Mouse (Mus musculus): ENCODE data around the gene 1810049J17Rik.

1810049J17Rik gene

DNA sequence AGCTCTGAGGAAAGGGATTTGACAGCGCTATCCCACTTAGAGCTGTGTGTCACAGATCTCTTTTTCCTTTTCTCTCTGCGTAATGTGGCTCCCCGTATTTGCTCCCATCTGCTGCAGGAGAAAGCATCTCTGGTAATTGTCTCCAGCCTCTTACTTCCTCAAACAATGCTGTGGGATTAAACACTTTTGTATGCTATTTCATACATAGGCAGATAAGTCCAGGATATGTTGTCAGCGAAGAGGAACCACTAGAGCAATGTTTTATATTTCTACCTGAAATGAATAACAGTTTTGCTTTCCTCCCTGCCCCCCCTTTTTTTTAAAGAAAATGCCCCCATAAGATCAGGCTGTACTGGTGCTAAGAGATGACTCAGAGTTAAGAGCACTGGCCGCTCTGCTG is 13.2 kb downstream of the 1810049J17Rik start:
- in situ Hi-C loops (cut with MboI) = no loop called here

DNA sequence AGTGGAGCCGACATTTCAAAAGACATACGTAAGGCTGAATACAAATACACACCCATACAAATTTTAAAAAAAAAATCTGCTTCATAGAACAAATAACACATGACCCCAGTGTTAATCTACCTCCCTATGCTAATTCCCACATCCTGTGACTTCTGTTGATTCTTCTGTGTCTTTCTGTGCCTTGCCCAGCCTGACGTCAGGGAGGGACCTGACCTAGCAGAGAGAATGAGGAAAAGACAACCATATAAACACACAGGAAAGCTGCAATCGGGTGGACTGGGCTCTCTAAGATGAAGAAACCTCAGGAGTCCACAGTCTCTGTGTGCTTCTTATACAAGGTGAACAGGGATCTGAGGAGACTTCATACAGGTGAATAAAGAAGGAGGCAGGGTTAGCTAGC is 14.6 kb downstream of the 1810049J17Rik start:
- in situ Hi-C loops (cut with MboI) = no loop called here

DNA sequence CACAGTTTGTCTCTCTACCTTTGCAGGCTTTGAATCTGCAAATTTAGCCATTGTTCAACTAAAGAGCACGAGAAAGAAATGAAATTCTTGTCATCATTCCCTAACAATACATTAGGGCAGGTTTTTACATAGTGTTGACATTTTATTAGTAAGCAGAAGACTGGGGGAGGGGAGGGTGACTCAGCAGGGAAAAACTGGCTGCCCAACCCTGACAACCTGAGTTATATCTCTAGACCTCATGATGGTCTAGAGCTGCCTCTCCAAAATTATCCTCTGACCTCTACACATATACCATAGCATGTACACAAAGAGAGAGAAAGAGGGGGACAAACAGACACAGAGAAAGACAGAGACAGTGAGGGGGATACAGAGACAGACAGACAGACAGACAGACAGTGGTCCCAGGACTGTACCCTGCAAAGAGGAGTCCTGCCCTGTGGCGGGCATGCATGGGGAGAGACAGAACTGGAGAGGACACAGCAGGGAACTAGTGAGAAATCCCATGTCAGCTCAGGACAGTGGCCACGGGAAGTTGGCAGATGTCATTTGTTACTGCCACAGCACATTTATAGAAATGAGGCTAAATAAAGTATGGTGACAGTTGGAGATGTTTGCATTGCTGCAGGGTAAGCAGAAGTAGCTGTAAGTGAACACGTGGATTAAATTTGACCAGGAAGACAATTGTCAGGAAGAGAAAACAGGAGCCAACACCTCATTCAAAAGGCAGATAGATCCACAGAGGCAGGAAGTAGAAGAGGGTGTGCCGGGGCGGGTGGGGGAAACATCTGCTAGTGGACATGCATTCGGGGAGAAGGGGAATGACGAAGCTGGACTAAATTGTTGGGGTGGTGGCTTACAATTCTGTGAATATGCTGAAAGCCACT is 15.3 kb downstream of the 1810049J17Rik start:
- in situ Hi-C loops (cut with MboI) = no loop called here

DNA sequence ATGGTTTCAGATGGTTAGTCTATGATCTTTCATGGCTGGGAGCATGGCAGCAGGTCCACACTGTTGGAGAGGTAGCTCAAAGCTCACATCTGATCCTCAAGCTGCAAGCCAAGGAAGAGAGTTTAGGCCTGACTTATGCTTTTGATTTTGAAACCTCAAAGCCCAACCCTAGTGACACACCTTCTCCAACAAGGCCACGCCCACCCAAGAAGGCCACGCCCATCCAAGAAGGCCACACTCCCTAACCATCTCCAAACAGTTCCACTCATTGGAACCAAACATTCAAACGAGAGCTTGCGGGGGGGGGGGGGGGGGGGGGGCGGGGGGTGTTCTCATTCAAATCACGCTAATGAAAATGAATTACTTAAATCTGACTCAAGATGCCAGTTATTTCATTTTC is 19.9 kb downstream of the 1810049J17Rik start:
- in situ Hi-C loops (cut with MboI) = no loop called here

DNA sequence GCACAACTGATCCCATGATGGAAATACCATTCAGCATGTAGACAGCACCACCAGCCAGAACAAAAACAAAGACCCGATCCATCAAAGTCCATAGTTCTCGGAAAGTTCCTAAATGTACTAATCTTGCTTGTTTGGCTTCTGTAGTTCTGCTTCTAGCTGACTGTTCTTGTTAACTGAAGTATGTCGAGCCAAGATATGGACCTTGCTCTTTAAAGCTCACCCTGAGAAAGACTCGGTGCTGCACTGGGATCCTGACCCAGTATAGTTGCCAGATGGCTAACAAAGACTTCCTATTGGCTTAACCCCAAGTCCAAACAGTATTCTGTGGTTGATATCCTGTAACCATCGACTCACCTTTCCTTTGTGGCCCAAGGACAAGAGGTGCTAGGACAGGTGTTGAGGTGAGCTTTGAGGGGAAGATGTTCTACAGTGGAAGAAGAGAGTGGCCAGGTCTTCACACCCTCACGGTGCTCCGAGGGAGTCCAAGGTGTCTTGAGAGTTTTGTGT is 23.4 kb downstream of the 1810049J17Rik start:
- in situ Hi-C loops (cut with MboI) = no loop called here

DNA sequence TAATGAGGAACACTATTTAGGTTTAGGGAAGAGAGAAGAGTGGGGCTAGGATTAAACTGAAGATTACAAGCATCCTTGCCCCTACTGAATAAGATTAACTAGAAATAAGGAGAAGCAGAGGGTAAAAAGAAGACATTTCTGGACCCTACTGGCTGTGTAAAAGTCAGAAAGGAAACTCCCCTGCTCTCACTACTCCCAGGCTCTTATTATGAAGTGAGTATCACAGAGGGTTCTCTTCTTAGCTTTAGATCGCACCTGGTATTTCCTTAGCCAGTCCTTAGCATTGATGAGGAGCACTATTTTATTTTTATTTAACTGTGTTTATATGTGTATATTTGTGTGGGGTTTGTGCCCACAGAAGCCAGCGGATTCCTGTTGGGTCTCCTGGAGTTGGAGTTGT is 25.5 kb downstream of the 1810049J17Rik start:
- in situ Hi-C loops (cut with MboI) = no loop called here

DNA sequence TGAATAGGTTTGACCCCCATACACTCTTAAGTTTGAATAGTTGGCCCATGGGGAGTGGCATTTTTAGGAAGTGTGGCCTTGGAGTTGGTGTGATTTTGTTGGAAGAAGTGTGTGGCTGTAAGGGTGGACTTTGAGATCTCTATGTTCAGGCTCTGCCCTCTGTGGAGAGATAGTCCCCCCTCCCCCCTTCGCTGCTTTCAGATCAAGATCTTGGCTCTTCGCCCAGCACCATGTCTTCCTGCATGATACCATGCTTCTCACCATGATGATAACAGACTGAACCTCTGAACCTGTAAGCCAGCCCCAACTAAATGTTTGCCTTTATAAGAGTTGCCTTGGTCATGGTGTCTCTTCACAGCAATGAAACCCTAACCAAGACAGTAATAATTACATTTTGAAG is 29.9 kb downstream of the 1810049J17Rik start:
- in situ Hi-C loops (cut with MboI) = no loop called here

DNA sequence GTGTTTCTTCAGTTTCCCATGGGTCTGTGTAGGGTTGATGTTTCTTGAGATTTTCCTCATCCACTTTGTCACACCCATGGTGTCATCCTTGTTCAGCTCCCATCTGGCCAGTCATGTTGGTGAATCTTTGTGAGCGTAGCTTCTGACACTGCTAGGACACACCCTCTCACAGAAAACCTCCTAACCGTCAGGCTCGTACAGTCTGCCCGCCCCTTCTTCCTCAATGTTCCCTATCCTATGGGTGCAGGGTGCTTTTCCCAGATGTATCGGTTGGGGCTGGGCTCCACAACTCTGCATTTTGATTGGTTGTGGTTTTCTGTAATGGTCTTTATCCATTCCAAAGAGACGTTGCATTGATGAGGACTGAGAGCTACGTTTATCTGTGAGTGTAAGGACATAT is 31.4 kb downstream of the 1810049J17Rik start:
- in situ Hi-C loops (cut with MboI) = no loop called here

DNA sequence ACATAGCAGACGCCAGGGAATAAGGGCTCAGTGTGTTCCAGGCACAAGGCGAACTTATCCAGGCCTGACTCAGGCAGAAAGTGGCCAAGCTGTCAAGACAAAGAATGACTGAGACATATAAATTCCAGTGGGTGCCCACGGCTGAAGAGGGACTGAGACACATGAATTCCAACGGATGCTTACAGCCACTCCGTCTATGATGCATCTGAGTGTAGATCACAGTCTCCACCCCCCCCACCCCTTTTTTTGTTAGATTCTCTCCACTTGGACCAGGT is 36.2 kb downstream of the 1810049J17Rik start:
- in situ Hi-C loops (cut with MboI) = no loop called here

DNA sequence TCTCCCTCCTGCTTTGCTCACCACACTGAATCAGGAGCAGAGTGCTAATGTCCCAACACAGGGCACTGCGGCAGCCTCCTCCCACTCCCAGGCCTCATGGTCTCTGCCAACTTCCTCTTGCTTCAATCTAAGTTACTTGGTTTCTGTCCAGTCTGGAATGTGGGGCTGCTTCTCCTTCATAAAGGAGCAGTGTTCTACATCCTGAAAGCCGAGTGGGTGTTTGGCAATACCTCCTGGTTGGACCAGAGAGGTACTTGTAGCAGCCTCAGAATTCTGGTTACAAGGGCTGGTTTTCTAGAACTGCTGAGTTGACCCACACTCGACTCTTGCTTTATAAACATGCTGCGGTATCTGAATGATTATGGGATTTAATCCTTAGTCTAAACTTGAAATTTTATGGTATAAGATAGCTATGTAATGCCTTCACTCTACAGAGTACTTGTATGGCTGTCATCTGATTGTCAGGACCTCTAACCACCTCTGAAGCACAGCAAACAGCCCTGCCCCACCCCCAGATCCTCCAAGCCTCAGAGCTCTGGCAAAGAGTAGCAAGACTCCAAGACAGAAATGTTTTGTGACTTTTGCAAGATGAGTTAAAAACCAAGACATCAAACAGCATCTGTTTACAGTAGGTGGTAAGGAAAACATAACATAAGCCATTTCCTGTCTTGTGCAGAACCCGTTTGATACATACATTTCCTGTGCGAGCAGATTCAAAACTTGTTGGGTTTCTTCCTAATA is 36.7 kb downstream of the 1810049J17Rik start:
- in situ Hi-C loops (cut with MboI) = no loop called here

DNA sequence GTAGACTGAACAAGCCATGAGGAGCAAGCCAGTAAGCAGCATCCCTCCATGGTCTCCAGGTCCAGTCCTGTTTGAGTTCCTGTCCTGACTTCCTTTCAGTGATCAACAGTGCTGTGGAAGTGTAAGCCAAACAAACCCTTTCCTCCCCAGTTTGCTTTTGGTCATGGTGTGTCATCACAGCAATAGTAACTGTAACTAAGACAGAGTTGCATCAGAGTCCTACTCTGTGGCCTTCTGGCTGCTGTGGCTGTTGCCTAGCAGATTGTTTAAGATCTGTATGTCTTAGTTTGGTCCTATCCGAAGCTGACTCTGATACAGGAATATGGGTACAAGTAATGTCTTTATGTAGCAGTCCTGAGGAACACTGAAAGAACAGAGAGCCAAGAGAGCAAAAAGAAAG is 41.9 kb downstream of the 1810049J17Rik start:
- in situ Hi-C loops (cut with MboI) = no loop called here

DNA sequence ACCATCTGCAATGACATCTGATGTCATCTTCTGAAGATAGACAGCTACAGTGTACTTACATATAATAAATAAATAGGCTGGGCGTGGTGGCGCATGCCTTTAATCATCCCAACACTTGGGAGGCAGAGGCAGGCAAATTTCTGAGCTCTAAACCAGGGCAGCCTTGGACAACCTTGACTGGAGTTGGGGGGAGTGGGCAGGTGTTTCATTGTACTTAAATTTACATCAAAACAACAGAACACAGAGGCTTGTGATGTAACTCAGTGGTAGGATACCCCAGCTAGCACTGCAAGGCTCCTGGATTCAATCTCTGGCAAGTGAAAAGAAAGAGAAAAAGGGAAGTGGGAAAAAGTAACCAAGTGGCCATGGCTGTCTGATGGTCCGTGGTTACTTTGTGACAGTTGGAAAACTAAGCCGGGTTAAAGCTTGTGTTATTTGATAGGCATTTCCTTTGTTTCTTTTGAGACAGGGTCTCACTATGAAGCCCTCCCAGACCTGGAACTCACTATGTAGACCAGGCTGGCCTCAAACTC is 46.5 kb downstream of the 1810049J17Rik start:
- in situ Hi-C loops (cut with MboI) = no loop called here

DNA sequence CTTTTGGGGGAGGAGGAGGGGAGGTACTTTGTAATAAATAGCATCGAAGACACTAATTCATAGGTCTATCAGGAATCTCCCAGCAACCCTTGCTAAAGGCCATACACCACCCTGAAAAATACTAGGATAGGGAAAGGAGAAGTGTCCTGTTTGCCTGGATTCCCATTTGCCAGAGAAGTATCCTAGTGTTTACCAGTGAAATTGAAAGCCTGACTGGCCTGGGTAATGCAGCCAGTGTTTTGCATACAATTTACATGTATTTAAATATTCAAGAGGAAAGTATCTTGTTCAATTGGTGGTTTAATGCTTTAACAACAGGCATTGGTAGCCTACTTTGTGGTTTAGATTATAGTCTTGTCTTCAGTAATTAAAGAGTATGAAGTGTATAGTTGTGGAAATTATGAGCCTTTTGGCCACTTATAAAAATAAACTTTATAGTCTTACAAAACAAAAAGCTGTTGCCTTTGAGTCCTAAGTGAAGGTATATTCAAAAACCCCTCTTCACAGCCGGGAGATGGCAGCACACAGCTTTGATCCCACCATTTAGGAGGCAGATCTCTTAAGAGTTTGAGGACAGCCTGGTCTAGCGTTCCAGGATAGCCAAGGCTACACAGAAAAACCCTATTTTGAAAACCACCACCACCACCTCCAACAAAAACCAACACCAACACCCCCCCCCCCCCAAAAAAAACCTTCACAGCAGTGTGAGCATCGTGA is 47.5 kb downstream of the 1810049J17Rik start:
- in situ Hi-C loops (cut with MboI) = no loop called here

DNA sequence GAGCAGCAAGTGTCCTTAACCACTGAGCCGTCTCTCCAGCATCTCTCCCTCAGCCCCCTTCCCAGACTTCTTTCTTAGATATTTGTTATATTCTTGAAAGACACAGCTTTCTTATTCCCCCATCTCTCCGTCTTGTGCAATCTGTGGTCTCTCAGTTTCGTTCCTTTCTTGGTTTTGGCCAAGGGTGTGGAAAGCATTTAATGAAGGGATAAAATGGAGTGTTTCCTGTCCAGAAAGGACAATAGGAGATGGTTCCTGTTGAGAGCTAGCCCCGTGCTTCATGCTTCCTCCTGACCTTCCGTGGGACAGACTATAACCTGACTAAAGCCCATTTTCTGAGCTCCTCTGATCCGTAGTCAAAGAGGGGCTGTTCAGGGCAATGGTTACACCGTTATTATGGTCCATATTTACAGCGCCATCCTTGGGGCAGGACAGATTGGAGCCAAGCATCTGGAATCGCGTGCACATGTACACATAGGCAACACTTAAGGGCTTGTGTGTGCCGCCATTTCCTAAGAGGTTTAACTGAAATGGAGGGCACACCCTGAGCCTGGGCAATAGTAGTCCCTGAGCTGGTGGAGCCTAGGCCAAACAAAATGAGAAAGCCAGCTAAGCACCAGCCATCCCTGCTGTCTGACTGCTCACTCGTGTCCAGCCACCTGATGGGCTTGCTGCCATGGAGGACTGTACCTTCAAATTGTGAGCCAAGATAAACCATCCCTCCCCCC is 48.2 kb downstream of the 1810049J17Rik start:
- in situ Hi-C loops (cut with MboI) = no loop called here

Measured in mature B cell (primary cell).